Comparison of ENCODE assay signal across 9 mouse cellular contexts in genomic region chr5:143049013-143049385, GRCm38 (mm10).
DNase-seq lines count a peak whose midpoint lies in the region; ATAC-seq lines count a peak whose summit lies in the region.
"Had no signal": no experiment of that assay in that cellular context is flagged by ENCODE, and none has a peak within 500 bp of the region (broad histone marks: within the 10 kb centered on the region; RNA-seq: fewer than 3 reads in every experiment).

No protein-coding gene starts in this region.

- peak; percentile 55 for DNase-seq in adrenal gland, postnatal 14 days
- no peak for DNase-seq in adrenal gland, postnatal 36 days
- DNase-seq in limb, embryonic 10.5 days (ENCODE audit: low spot score) = no peak
- DNase-seq in cerebellum, adult 18-20 months = no peak
- DNase-seq in embryo, embryonic 9.5 days (ENCODE audit: extremely low spot score) = no peak
- DNase-seq: kidney, adult 9 months had no signal

- peak overlapping the region; percentile 45 for H3K27ac ChIP-seq in limb, embryonic 13.5 days
- H3K27ac ChIP-seq in limb, embryonic 10.5 days = no peak overlapping the region
- peak overlapping the region; percentile 61 for H3K27ac ChIP-seq in hindbrain, embryonic 16.5 days (ENCODE audit: low read depth, low read length)
- H3K27ac ChIP-seq in neural tube, embryonic 14.5 days (ENCODE audit: low read depth, low read length) = peak overlapping the region; percentile 89

- H3K4me3 ChIP-seq in limb, embryonic 13.5 days = no peak overlapping the region
- no peak overlapping the region for H3K4me3 ChIP-seq in limb, embryonic 10.5 days
- no peak overlapping the region for H3K4me3 ChIP-seq in hindbrain, embryonic 16.5 days (ENCODE audit: low read length)
- H3K4me3 ChIP-seq in neural tube, embryonic 14.5 days (ENCODE audit: low read depth, low read length) = no peak overlapping the region

- H3K4me2 ChIP-seq in limb, embryonic 13.5 days (replicated peaks) = no peak overlapping the region
- H3K4me2 ChIP-seq in hindbrain, embryonic 16.5 days (ENCODE audit: low read length) = no peak overlapping the region
- H3K4me2 ChIP-seq in neural tube, embryonic 14.5 days (ENCODE audit: low read depth, low read length) = no peak overlapping the region

- H3K36me3 ChIP-seq in limb, embryonic 13.5 days = peaks cover 51% of the 10 kb centered on the region
- peaks cover 82% of the 10 kb centered on the region for H3K36me3 ChIP-seq in limb, embryonic 10.5 days
- no peaks in the 10 kb centered on the region for H3K36me3 ChIP-seq in hindbrain, embryonic 16.5 days (ENCODE audit: control insufficient read depth, insufficient read depth, low read length)
- H3K36me3 ChIP-seq in neural tube, embryonic 14.5 days (ENCODE audit: control insufficient read depth, insufficient read depth, low read length) = no peaks in the 10 kb centered on the region

- no peaks in the 10 kb centered on the region for H3K27me3 ChIP-seq in limb, embryonic 13.5 days
- no peaks in the 10 kb centered on the region for H3K27me3 ChIP-seq in limb, embryonic 10.5 days (ENCODE audit: low read depth, poor library complexity, severe bottlenecking)
- H3K27me3 ChIP-seq in hindbrain, embryonic 16.5 days (replicated peaks; ENCODE audit: control insufficient read depth, insufficient read depth, low read length) = no peaks in the 10 kb centered on the region
- no peaks in the 10 kb centered on the region for H3K27me3 ChIP-seq in neural tube, embryonic 14.5 days (ENCODE audit: control insufficient read depth, insufficient read depth, low read length)

- 75% methylated on average over 1 of the region's 1 CpGs for WGBS in limb, embryonic 13.5 days
- 82% methylated on average over 1 of the region's 1 CpGs for WGBS in limb, embryonic 10.5 days
- WGBS in hindbrain, embryonic 16.5 days = 68% methylated on average over 1 of the region's 1 CpGs
- 75% methylated on average over 1 of the region's 1 CpGs for WGBS in neural tube, embryonic 14.5 days

- 0 out of 2 replicates have a peak overlapping the region, but pooled peaks have one; percentile 25 for H3K9ac ChIP-seq in limb, embryonic 13.5 days
- no peak overlapping the region for H3K9ac ChIP-seq in hindbrain, embryonic 16.5 days (ENCODE audit: low read depth, low read length)
- H3K9ac ChIP-seq in neural tube, embryonic 14.5 days (replicated peaks; ENCODE audit: low read depth, low read length) = no peak overlapping the region

- peaks cover 17% of the 10 kb centered on the region for H3K4me1 ChIP-seq in limb, embryonic 13.5 days
- no peaks in the 10 kb centered on the region for H3K4me1 ChIP-seq in limb, embryonic 10.5 days
- H3K4me1 ChIP-seq in hindbrain, embryonic 16.5 days (ENCODE audit: control insufficient read depth, insufficient read depth, low read depth, low read length) = peaks cover 31% of the 10 kb centered on the region
- H3K4me1 ChIP-seq in neural tube, embryonic 14.5 days (ENCODE audit: control insufficient read depth, insufficient read depth, low read length) = peaks cover 31% of the 10 kb centered on the region

- H3K9me3 ChIP-seq in limb, embryonic 13.5 days = no peaks in the 10 kb centered on the region
- no peaks in the 10 kb centered on the region for H3K9me3 ChIP-seq in limb, embryonic 10.5 days (replicated peaks)
- H3K9me3 ChIP-seq in hindbrain, embryonic 16.5 days (ENCODE audit: control insufficient read depth, low read length) = no peaks in the 10 kb centered on the region
- no peaks in the 10 kb centered on the region for H3K9me3 ChIP-seq in neural tube, embryonic 14.5 days (ENCODE audit: control insufficient read depth, low read length)

- no peak for ATAC-seq in limb, embryonic 13.5 days (ENCODE audit: low FRiP score, low read depth)
- ATAC-seq in hindbrain, embryonic 16.5 days = no peak
- ATAC-seq in neural tube, embryonic 14.5 days (ENCODE audit: low read depth) = no peak
